Mouse (Mus musculus): Measurements from ENCODE around the gene Mindy4. TPM values are rescaled to one million over a fixed set of nuclear protein-coding genes. Genes with fewer than 3 reads are reported as not detected.

Mindy4 gene
- total and polyA plus RNA-seq, 3 experiments = not detected

GRCm38 (mm10) chr6:55199047-55199446, 4.1 kb upstream of the Mindy4 start:
- no peak for DNase-seq (ENCODE audit: extremely low read depth)
- no peak overlapping the region for H3K27ac ChIP-seq (ENCODE audit: insufficient read depth, low read depth)
- H3K4me3 ChIP-seq (replicated peaks in 1 of 3; ENCODE audit: low read depth in 2 of 3, low read length in 2 of 3, poor library complexity in 1 of 3) = no peak overlapping the region
- H3K4me1 ChIP-seq (ENCODE audit: control insufficient read depth in 1 of 2, insufficient read depth in 2 of 2) = no peaks in the 10 kb centered on the region
- dilution Hi-C loops (cut with MboI; ENCODE audit: extremely low pct_ligation_motif_present, extremely low pct_unique_long_range_greater_than_20kb, low sequenced_read_pairs) (no loop called here), in situ Hi-C loops (cut with MboI; ENCODE audit: low pct_ligation_motif_present, low pct_unique_long_range_greater_than_20kb, low sequenced_read_pairs) (no loop called here)
- TF ChIP-seq ZNF384 (IDR thresholded peaks at IDR 0.05; ENCODE audit: low read depth, low read length) (no peak), BHLHE40 (IDR thresholded peaks at IDR 0.05; ENCODE audit: low read depth, low read length) (no peak), POLR2A (IDR thresholded peaks at IDR 0.05; ENCODE audit: low read depth, low read length) (no peak), CHD2 (IDR thresholded peaks at IDR 0.05; ENCODE audit: low read length) (no peak)
- no peak overlapping the region for H3K4me2 ChIP-seq (ENCODE audit: insufficient read depth, low read depth, poor library complexity, severe bottlenecking)
- H3K9ac ChIP-seq (ENCODE audit: insufficient read depth, low read depth) = no peak overlapping the region
- peaks cover 32% of the 10 kb centered on the region for H3K27me3 ChIP-seq (replicated peaks)
- H3K79me2 ChIP-seq (replicated peaks; ENCODE audit: control insufficient read depth, extremely low read depth, insufficient read depth, poor library complexity, severe bottlenecking) = no peaks in the 10 kb centered on the region
- H3K36me3 ChIP-seq (replicated peaks in 1 of 2; ENCODE audit: control insufficient read depth in 1 of 2, insufficient read depth in 1 of 2, low read length in 1 of 2) = no peaks in the 10 kb centered on the region
- peaks cover 7% of the 10 kb centered on the region for H3K9me3 ChIP-seq (replicated peaks; ENCODE audit: low read length)

GRCm38 (mm10) chr6:55203931-55204330, 748 bp downstream of the Mindy4 start:
- in situ Hi-C loops (cut with MboI; ENCODE audit: low pct_ligation_motif_present, low pct_unique_long_range_greater_than_20kb, low sequenced_read_pairs) = no loop called here
- H3K27ac ChIP-seq (ENCODE audit: insufficient read depth, low read depth) = no peak overlapping the region
- H3K4me2 ChIP-seq (ENCODE audit: insufficient read depth, low read depth, poor library complexity, severe bottlenecking) = no peak overlapping the region
- H3K36me3 ChIP-seq (replicated peaks in 1 of 2; ENCODE audit: control insufficient read depth in 1 of 2, insufficient read depth in 1 of 2, low read length in 1 of 2) = no peaks in the 10 kb centered on the region
- H3K27me3 ChIP-seq (replicated peaks) = peaks cover 64% of the 10 kb centered on the region
- no peak overlapping the region for H3K4me3 ChIP-seq (replicated peaks in 1 of 3; ENCODE audit: low read depth in 2 of 3, low read length in 2 of 3, poor library complexity in 1 of 3)
- TF ChIP-seq SIN3A (IDR thresholded peaks at IDR 0.05; ENCODE audit: low read length) (no peak), POLR2AphosphoS2 (IDR thresholded peaks at IDR 0.05; ENCODE audit: low read depth, low read length) (no peak), MAX (IDR thresholded peaks at IDR 0.05; ENCODE audit: low read length) (no peak), CTCF (conservative IDR thresholded peaks at IDR 0.05 in 1 of 2, IDR thresholded peaks at IDR 0.05 in 1 of 2; ENCODE audit: low read depth in 2 of 2, low read length in 2 of 2) (no peak), JUN (IDR thresholded peaks at IDR 0.05; ENCODE audit: insufficient read depth, low read depth, low read length) (no peak)
- H3K9me3 ChIP-seq (replicated peaks; ENCODE audit: low read length) = peaks cover 3% of the 10 kb centered on the region
- dilution Hi-C loops (cut with MboI; ENCODE audit: extremely low pct_ligation_motif_present, extremely low pct_unique_long_range_greater_than_20kb, low sequenced_read_pairs) = no loop called here
- H3K79me2 ChIP-seq (replicated peaks; ENCODE audit: control insufficient read depth, extremely low read depth, insufficient read depth, poor library complexity, severe bottlenecking) = no peaks in the 10 kb centered on the region
- H3K9ac ChIP-seq (ENCODE audit: insufficient read depth, low read depth) = no peak overlapping the region
- DNase-seq (ENCODE audit: extremely low read depth) = no peak
- H3K4me1 ChIP-seq (ENCODE audit: control insufficient read depth in 1 of 2, insufficient read depth in 2 of 2) = no peaks in the 10 kb centered on the region

- Histone ChIP-seq H3K9me3 (replicated peaks; ENCODE audit: low read length) (no peaks in the 10 kb centered on the region), H3K27ac (ENCODE audit: insufficient read depth, low read depth) (no peak overlapping the region), H3K79me2 (replicated peaks; ENCODE audit: control insufficient read depth, extremely low read depth, insufficient read depth, poor library complexity, severe bottlenecking) (no peaks in the 10 kb centered on the region), H3K4me3 (replicated peaks in 1 of 3; ENCODE audit: low read depth in 2 of 3, low read length in 2 of 3, poor library complexity in 1 of 3) (no peak overlapping the region), H3K9ac (ENCODE audit: insufficient read depth, low read depth) (no peak overlapping the region), H3K36me3 (replicated peaks in 1 of 2; ENCODE audit: control insufficient read depth in 1 of 2, insufficient read depth in 1 of 2, low read length in 1 of 2) (no peaks in the 10 kb centered on the region), H3K4me2 (ENCODE audit: insufficient read depth, low read depth, poor library complexity, severe bottlenecking) (no peak overlapping the region), H3K27me3 (replicated peaks) (peaks cover 60% of the 10 kb centered on the region), H3K4me1 (ENCODE audit: control insufficient read depth in 1 of 2, insufficient read depth in 2 of 2) (no peaks in the 10 kb centered on the region)
- no peak for DNase-seq (ENCODE audit: extremely low read depth)
- dilution Hi-C loops (cut with MboI; ENCODE audit: extremely low pct_ligation_motif_present, extremely low pct_unique_long_range_greater_than_20kb, low sequenced_read_pairs) = no loop called here
- in situ Hi-C loops (cut with MboI; ENCODE audit: low pct_ligation_motif_present, low pct_unique_long_range_greater_than_20kb, low sequenced_read_pairs) = no loop called here
- TF ChIP-seq USF1 (IDR thresholded peaks at IDR 0.05; ENCODE audit: low read depth, low read length) (no peak), ZKSCAN1 (IDR thresholded peaks at IDR 0.05; ENCODE audit: borderline replicate concordance, low read depth, low read length) (no peak), JUN (IDR thresholded peaks at IDR 0.05; ENCODE audit: insufficient read depth, low read depth, low read length) (no peak), EP300 (IDR thresholded peaks at IDR 0.05; ENCODE audit: low read length) (no peak), ELF1 (IDR thresholded peaks at IDR 0.05; ENCODE audit: low read depth, low read length) (no peak)
Observed at GRCm38 (mm10) chr6:55207786-55208185, 4.6 kb downstream of the Mindy4 start.
